Mouse (Mus musculus) neutrophil, adult 5-6 weeks (primary cell): ENCODE measurements around the gene Tbc1d17. TPM values are rescaled to one million over a fixed set of nuclear protein-coding genes. Genes with fewer than 3 reads are reported as not detected.

ENCODE experiments used
- ATAC-seq: fragments of 151-379, 151-347 bp; 2 replicates; pipeline ENCODE4 v1.8.0; 2017; ENCODE audit warnings: mild to moderate bottlenecking, moderate TSS enrichment; ENCODE audit not compliant: insufficient number of reproducible peaks, poor library complexity, low FRiP score, severe bottlenecking; ENCODE audit errors: extremely low read depth
- total RNA-seq: library from RNA; stranded (forward); fragments of 200-1000 nt; gene quantifications from 2 replicates; pipeline ENCODE4 v1.2.3, GENCODE M21; 2017

Gene Tbc1d17
- total RNA-seq, 1 experiment from 2014 or later, result 62.0 TPM

GRCm38 (mm10) chr7:44870614-44871013, 21.7 kb upstream of the Tbc1d17 start:
- ATAC-seq, result no peak

DNA sequence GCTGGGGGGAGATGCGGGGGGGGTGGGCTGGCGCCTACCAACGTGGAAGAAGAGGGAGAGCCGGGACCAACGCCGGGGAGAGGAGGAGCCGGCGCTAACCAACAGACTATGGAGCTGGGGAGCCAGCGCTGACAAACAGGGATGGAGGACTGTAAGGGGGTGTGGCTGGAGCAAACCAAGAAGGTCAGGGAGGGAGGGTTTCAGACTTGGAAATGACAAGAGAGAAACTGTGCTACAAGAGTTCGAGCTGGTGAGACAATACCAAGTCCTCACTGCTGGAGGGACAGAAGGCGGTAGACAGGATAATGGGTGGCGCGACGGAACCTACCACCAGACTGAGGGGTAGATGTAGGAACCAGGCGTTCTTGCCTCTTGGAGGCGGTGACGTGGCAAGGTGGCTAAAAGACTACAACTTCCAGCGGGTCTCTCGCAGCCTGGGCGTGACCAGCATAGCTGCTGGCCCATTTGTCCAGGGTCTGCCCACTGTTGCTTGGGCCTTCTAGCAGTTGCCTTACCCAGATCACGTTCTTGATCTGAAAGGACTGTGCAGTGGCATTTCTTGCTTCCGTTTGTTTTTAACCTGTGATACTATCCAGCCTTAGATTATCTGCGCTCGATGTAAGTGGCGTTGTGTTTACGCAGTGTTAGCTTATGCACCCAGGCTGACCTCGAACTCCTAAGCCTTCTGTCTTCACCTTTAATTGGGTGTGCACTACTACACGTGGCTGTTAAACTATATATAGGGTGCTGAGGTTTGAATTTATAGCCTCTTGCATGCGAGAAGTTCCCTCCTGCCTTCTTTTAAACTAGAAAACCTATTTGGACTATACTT, 21.0 kb upstream of the Tbc1d17 start, which contains the start of gene Ptov1:
Ptov1 (minus strand) TSS at position 92 of the 832 bp plus-strand sequence.
- peak; percentile 73 for ATAC-seq

DNA sequence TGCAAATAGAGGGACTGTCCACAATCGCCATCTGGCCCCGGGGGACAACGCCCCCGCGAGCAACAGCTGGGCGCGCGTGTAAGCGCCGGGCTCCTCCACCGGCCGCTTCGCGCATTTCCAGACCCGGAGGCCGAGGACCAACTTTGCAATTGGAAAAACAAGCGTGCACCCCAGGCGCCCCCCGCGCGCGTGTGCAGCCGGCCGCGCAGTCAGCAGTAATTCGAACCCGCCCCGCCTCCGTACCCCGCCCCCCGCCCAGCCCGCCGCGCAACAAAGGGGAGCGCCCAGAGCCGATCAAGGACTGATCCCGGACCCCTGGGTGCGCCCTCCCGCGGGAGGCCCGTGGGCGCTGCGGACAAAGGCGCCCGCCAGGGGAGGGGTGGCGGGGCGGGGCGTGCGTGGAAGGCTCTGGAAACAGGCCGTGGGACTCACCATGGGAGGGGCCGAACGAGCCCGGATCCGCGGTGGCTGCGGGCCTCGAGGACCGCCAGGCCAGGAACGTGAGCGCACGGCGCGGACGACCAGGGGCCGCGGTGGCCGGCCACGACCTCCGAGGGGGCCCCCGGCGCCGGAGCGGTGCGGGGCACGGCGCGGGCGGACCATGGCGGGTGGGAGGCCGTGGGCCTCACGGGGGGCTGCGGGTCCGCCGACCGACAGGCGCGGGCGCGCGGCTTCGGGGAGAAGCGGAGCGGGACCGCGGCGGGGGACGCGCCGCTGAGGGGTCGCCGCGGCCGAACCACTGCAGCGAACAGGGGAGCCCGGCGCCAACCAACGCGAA, 20.2 kb upstream of the Tbc1d17 start:
- no peak for ATAC-seq

DNA sequence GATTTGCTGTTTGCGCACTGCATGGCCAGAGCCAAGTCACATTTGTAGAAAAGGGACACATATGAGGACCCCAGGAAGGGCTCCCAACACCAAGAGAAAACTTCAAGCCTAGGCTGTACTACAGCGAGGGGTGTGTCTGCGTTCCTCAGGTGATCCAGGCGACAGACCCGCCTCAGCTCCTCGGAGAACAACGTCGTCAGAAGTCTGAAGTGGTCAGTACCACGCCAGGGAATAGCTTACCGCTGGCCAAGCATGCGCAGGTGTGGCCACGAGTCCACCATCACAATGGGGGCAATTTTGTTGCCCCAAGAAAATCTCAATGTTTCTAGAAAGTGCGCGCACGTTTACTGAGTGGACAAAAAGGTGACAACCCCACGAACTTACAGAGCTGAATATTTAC, 19.6 kb upstream of the Tbc1d17 start:
- no peak for ATAC-seq

- no peak for ATAC-seq
Observed at GRCm38 (mm10) chr7:44867802-44868201, 18.9 kb upstream of the Tbc1d17 start.

- no peak for ATAC-seq
Observed at GRCm38 (mm10) chr7:44867010-44867702, 18.3 kb upstream of the Tbc1d17 start.

DNA sequence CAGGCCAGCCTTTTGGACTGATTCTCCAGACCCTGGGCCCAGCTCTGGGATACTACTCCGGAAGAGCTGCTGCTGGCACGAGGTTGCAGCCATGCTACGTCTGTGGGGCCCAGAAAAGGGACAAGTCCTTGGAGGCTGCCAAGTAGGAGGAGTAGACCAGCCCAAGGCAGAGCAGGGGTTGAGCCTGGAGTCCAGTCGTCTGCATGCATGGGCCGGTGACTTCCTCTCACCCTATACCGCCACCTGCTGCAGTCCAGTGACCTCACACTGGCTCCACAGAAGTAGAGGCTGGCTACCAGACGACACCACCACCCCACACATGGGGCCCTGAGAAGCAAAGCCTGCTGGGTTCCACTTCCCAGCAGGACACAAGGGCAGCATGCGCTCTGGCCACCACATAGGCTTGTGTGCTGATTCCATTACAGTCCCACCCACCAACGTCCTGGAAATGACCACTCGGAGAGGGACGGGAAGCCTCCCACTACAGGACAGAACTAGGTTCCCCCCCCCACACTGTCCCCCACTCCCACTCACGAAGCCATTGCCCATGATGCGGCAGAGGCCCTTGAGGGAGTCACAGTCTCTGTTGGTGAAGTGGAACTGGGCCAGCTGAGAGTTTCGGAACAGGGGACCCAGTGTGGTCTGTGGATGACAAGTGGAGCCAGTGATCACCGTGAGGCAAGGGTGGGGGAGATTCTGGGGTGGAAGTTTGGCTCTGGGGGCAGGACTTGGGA, 17.6 kb upstream of the Tbc1d17 start:
- ATAC-seq, result peak; percentile 37; the same call in 1 of the 2 replicates

- no peak for ATAC-seq
Observed at GRCm38 (mm10) chr7:44864595-44865542, 16.0 kb upstream of the Tbc1d17 start.

DNA sequence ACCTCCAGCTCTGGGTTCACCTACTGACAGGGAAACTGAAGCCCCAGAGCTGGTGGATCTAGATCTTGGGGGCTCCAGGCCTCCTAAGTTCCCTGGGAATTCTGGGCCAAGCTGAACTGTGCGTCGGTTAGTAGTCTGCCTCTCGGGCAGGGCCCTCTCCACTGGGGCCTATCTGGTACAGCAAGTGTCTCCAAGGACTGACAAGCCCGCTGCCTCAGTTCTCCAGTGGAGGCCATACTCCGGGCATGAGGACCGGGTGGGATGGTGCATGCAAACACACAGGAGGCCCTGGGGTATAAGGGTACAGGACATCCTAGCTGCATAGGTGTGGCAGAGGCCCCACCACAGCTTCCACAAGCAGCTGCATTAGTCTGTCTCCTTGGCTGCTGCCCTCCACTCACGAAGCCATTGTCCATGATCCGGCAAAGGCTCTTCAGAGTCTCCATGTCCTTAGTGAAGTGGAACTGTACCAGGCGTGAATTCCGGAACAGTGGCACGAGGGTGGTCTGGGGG, 15.2 kb upstream of the Tbc1d17 start:
- no peak for ATAC-seq

DNA sequence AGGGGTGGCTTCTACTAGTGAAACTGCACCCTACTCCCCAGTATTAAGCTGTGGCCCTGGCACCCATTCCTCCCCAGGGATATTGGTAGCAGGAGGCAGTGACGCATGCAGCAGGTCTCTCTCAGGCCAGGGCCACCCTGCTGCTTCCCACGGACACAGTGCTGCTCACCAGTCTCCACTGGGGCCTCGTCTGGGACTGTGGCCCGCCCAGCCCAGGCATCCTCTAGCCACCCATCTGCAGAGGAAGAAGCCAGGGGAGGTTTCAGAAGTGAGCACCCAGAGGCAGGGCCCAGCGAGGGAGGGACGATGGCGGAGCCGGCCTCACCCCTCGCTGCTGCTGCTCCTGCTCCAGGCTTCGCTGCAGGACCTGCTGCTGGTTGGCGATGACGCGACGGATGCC, 14.3 kb upstream of the Tbc1d17 start:
- ATAC-seq, result no peak

DNA sequence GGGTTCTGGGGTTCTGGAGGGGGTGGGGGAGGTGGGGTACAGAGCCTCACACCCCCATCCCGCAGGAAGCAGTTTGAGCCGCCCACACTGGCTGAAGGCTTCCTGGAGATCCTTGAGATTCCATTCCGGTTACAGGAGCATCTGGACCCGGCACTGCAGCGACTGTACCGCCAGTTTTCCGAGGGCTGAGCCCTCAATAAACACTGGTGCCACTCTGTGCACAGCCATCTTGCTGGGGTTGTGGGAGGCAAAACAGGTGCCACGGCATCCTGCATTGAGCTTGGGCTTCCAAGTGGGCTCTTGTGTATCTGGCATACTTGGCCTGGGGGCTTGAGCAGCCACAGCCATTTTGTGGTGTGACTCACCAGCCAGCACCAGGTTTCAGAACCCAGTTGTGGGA, 13.6 kb upstream of the Tbc1d17 start:
- no peak for ATAC-seq

DNA sequence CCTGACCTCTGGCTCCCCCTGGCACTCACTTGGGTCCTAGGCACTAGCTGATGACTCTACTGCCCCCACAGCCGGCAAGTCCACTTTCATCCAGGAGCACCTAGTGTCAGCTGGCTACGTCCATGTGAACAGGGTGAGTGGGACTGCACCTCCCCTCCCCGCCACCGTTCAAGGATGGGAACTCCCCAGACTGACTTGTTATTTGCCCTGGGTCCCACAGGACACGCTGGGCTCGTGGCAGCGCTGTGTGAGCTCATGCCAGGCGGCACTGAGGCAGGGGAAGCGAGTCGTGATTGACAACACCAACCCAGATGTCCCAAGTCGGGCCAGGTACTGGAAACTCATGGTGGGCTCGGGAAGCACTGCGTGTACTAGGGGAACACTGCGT, 12.5 kb upstream of the Tbc1d17 start:
- ATAC-seq, result no peak

DNA sequence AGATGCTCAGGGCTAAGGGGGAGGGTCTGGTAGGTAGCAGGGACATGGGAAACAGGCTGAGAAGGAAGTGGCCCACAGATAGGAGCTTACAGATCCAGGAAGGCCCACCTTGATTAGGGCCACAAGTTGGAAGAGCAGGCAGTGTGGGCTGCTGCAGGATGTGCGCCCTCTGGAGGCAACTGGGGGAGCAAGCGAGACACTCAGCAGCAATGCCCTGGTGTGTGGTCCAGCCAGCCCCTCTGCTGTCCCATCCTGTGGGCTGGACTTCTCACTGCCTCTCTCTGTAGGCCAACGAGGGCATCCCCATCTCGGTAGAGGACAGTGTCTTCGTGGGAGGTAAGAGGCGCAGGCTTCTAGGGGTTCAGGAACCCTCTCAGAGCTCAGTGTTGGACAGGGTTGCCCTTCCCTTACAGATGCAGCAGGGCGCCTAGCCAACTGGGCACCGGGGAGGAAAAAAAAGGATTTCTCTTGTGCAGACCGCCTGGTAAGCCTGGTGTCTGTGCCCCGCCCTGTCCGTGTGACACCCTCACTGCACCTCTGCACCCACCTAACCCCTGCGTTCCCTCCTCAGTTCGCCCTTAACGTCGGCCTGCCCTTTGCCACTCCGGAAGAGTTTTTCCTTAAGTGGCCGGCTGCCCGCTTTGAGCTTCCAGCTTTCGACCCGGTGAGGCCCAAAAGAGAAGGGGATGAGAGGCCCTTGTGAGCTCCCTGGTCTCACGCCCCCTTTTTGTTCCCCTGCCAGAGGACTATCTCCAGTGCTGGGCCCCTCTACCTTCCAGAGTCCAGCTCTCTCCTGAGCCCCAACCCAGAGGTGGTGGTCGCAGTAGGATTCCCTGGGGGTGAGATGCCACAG, 11.9 kb upstream of the Tbc1d17 start:
- ATAC-seq, result peak; percentile 40

DNA sequence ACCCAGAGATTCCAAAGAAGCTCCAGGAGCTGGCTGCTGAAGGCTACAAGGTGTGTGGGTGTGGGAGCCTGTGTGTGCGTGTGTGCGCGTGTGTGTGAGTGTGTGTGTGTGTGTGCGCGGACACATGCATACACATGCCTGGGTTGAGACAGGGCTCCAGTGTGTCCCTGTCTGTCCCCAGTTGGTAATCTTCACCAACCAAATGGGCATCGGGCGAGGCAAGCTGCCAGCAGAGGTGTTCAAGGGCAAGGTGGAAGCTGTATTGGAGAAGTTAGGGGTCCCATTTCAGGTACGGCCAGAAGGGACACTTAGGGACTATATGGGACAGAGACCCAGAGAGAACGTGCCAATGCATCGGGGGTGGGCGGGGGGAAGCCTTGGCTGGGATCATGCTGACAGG, 11.0 kb upstream of the Tbc1d17 start:
- no peak for ATAC-seq

GRCm38 (mm10) chr7:44857905-44858304, 9.0 kb upstream of the Tbc1d17 start:
- 0 out of 2 replicates have a peak, but pooled peaks have one; percentile 13 for ATAC-seq

GRCm38 (mm10) chr7:44857042-44857552, 8.2 kb upstream of the Tbc1d17 start, which contains the start of gene Pnkp:
TSS of gene Pnkp (plus strand) at chr7:44857139.
- peak; percentile 57 for ATAC-seq
